Mouse (Mus musculus) urinary bladder, postnatal 25 days (tissue): ENCODE data around the gene Pex26.
A peak's percentile ranks its signal among the peaks of the same experiment; 100 is the strongest.

Source experiments
- DNase-seq: peaks from one replicate; pipeline ENCODE4 v3.0.0; 2022; ENCODE audit warnings: low spot score

The Pex26 gene

GRCm38 (mm10) chr6:121210149-121210925 is 26.9 kb downstream of the Pex26 start, which contains the start of gene Tuba8:
Gene Tuba8 (plus strand): TSS chr6:121210696.
- peak; percentile 60 for DNase-seq

GRCm38 (mm10) chr6:121210926-121211289 is 27.4 kb downstream of the Pex26 start:
- DNase-seq, result no peak

- no peak for DNase-seq
Observed at GRCm38 (mm10) chr6:121211743-121212142, 28.3 kb downstream of the Pex26 start.

DNA sequence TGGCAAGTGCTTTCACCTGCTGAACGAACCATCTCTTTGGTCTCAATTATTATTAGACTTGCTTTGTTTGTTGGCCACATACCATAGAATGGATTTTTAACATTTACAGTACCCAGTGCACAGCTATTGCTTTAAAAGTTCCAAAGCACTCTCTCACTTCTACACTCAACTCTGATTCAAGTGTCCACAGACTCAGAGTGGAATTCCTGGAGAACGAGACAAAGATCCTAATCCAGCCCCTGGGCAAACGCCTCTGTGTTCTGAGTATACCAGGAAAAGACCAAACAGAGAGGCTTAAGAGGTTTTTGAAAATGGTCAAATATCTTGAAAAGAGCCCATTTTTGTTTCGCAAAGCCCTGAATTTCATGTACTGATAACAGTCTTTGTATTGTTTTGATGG is 29.5 kb downstream of the Pex26 start:
- DNase-seq, result no peak

DNA sequence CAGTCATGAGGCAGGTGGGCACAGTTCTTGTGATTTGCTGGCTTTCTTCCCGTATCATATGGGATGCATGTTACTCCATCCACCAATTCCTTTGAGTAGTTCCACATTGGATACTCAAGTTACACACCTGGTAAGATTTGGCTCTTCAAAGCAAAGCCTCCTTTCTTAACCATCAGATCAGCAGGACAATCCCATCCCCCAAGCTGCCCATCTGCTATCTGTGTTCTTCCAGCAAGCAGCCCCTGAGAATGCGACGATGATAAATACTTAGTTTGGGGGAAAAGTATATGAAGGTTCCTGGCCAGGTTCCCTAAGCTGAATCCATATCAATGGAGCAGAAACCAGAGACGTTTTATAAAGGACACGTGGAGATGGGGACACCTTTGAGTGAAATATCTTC is 30.8 kb downstream of the Pex26 start:
- no peak for DNase-seq

DNA sequence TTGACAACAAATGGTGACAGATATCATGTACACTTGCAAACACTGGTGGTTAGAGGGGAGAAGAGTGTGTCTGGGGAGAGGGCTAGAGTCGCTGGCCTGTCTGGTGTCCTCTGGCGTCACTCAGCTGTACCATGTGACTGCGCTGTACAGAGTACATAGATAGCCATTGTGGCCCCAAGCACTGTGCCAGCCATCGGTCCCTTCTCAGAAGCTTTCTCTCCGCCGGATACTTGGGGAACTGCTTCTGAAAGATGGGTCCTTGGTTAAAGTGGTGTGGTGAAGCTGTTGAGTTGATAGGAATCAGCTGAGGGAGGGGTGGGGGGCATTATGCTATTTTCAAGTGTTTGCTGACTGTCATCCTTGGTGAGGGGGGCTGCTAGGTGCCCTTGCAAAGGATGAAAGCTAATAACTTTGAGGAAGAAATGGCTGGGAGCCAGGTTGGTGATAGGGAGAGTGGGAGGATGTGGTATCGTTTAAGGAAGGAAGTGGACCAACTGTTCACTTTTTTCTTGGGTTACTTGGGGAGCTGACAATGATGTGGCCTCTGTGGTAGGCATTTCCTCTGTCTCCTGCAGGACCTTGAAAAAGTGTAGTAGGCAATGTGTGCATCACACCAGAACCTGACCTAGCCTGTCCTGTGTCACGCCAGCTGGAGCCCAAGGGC is 31.3 kb downstream of the Pex26 start:
- no peak for DNase-seq

GRCm38 (mm10) chr6:121215336-121215735 is 31.9 kb downstream of the Pex26 start:
- DNase-seq, result no peak

DNA sequence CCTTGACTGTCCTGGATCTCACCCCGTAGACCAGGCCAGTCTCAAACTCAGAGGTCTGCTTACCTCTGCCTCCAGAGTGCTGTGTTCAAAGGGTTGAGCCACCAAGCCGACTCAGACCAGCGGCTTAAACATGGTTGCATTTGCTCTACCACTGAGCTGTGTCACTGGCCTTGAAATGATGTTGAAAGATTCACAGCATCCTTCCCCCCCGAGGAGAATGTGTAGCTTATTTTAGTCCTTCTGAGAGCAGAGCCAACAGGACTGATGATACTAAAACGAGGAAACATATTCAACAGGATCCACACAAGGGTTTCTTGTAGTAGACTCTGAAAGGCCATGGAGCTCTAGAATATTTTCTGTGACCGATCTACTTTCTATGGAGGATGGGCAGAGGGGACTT is 32.4 kb downstream of the Pex26 start:
- no peak for DNase-seq

DNA sequence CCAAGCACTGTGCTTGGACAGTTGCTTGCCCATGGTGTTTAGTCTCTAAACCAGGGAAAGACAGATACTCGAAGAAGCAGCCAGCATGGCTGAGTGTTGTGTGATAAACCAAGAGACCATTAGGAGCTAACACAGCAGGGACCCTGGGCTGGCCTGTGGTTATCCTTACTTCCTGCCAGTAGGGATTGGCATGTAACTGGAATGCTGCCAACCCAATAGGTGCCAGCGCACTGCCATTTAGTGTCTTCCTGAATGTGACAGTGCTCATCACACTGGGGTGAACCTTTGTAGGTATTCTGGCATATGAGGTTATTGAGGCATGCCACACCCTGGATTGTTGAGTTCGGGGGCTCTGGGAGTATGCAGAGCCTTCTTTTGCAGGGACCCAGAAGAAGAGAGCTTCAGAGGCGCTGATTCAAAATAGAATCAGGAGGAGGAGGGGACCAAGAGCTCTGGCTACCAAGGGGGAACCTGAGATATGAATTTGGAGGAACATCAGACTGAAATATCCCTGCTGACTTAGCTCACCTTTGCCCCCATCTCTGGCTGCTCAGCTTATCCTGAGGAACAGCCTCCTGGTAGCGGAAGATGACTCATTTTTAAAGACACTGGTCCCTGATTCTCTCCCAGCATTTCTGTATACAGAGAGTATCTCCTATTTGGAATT is 33.3 kb downstream of the Pex26 start:
- no peak for DNase-seq

DNA sequence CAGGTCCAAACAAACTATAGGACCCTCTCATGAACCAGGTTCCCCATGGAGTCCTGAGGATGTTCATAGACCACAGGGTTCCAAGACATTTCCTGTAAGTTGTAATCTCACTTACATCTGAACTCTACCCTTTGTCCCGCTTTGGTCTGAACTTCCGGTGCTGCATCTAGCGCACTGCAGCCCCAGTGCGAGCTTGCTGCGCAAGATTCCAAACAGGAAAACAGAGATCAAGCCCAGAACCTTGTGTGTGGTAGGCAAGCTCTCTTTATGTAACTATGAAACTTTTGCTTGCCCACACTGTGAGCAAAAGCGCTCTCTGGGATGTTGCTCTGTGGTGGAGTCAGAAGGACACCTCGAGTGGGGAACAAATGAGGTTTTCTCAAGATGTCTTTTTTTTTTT is 34.5 kb downstream of the Pex26 start:
- no peak for DNase-seq

DNA sequence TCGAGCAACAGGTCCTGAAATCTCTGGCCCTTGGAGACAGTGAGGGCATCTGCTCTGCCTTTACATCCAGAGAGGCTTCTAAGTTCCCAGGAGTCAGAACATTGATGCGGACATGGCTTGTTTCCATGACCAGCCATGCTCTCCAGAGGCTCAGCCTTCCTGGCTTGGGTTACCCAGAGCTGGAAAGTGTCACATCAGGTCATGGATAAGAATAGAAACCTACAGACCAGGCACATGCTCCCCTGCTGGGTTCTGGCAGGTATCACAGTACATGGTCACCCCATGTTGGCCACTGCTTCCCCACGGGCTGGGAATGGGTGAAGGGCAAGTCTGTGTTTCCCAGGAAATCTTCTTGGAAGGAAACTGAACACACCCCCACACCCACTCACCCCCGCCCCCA is 35.9 kb downstream of the Pex26 start:
- DNase-seq, result no peak

DNA sequence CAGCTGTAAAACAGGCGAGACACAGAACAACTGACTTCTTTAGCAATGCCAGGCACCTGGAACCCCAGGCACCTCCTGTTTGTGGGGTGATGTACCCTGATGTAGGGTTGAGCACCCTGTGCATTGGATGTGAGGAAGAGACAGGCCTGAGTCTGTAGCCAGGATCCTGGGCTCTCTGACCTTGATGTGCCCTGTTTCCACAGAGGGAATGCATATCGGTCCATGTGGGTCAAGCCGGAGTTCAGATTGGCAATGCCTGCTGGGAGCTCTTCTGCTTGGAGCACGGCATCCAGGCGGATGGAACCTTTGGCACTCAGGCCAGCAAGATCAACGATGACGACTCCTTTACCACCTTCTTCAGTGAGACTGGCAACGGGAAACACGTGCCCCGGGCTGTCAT is 36.7 kb downstream of the Pex26 start:
- no peak for DNase-seq

DNA sequence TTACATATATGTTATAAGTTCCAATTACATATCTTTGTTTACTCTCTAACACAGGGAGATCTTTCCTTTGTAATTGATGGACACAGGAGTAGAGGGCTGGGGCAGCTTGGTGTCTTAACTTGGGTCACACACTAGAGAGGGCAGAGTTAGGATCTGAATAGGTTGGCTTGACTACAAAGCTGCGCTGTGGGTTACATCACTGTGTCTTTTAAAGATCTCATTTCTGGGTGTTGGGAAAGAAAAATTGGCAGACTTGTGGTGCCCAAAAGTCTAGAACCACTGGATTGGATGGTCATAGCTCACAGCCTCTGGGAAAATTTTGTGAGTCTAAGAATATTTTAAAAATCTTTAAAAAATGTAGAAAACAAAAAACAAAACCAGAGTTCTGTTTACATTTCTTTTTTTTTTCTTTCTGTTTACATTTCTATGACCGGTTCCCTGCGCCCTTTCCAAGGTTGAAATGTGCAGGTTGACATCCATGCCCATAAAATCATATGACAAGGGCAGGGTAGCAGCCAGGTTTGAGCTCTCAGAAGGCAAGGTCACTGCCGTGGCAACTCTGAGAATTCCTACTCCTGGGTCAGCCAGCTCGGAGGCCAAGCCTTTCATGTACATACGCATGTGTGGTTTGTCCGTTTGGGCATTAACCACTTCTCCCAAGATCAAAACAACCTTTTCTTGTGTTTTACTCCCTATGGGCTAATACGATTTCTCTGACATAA is 38.6 kb downstream of the Pex26 start:
- no peak for DNase-seq

GRCm38 (mm10) chr6:121223001-121223400 is 39.5 kb downstream of the Pex26 start:
- no peak for DNase-seq

GRCm38 (mm10) chr6:121224067-121224466 is 40.6 kb downstream of the Pex26 start:
- no peak for DNase-seq

- no peak for DNase-seq
Observed at GRCm38 (mm10) chr6:121224993-121225392, 41.5 kb downstream of the Pex26 start.

DNA sequence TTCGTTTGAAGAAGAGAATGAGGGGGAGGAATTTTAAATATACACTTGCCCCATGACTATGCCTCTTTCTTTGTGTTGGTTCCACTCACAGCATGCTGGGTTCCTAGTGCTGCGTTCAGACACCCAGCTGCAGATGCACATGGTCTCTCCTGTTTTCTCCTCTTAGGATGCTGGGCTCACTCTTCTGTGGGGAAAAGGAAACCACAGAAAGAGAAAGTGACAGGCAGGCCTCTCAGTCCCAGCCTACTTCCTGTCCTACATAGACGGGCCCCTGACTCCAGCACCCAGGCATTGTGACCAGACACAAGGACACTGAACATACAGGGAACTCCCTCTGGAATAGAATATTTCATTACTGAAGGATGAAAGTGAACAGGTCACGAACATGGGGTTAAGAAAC is 42.6 kb downstream of the Pex26 start:
- no peak for DNase-seq

- DNase-seq, result no peak
Observed at GRCm38 (mm10) chr6:121226744-121227143, 43.3 kb downstream of the Pex26 start.

DNA sequence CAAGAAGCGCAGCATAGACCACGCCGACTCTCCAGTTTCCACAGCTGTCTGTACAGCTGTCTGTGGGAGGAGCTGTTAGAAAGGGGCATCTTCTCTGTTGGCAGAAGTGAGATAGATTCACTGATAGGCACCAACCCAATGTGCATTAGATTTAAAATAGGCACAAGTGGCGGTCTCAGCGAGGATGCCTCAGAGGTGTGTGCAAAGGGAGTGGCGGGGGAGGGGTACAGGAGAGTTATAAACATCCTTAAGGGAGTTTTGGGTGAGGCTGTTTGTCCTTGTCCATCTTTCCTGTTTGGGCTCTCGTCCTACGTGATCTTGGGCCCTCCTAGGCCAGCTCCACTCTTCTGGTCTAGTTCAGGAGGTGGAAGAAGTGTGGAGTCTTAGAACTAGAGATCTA is 45.0 kb downstream of the Pex26 start:
- no peak for DNase-seq

DNA sequence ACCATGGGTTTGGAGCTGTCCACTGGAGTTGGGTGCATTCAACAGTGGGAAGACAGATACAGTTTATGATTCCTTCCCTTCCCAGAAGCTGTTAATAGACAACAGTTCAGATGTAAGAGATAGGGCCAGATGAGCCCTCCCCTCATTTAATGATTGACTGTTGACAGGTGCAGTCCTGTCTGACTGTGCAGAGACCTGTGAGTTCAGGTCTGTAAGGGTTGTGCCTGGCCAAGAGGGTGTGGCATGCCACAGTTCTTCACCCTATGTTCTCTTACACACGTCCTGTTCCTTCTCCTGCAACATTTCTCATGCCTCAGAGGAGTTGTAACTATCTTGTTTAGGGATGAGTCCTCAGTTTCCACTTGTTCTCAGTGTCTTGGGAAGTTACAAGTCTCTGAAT is 49.2 kb downstream of the Pex26 start:
- no peak for DNase-seq

DNA sequence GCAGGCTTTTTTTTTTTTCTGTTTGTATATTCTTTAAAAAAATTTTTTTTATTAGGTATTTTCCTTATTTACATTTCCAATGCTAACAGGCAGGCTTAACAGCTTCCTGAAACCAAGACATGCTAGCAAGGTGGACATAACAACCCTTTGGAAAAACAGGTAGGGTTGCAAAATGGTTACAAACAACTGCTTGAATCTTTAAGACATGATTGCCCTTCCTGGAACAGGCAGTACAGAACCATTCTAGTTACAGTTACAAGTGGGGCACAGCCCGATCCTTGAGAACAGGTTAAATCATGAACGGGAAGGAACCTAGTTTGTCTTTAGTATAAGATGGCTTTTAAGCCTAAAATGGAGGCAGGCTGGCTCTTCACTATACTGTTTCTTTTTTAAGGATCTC is 52.9 kb downstream of the Pex26 start:
- DNase-seq, result no peak

DNA sequence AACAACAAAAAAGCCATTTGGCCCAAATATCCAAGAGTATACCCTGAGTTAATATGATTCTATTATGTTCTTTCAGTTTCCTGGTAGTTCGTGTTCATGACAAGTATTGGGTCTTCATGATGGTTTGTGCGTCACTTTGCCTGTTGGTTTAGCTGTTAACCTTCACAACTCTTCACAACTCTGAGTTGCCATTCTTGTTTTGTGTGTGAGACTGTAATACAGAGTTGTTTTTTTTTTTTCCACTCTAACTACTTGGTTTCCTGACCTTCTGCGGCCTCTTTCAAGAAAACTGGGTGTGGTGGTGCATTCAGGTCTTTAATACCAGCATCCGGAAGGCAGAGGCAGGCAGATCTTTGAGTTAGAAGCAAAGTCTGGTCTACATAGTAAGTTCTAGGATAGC is 54.7 kb downstream of the Pex26 start:
- no peak for DNase-seq

DNA sequence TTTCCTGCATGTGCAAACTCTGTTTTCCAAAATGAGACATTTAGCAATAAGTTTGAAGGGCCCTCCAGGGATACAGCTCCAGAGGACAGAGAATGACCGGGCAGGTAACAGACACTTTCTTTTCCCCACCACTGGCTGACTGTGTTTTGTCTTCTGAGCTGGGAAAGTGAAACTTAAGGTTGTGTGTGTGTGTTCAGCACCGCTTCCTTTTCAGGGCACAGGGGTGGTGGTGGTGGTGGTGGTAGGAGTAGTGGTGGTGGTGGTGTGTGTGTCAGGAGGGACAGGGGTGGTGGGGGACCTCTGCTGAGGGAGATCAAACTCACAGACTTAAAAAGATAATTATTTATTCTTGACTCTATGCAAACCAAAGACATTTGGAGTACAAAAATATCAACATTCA is 58.3 kb downstream of the Pex26 start:
- no peak for DNase-seq
